Mouse (Mus musculus) left cerebral cortex, postnatal 4 days (tissue): ENCODE data around the gene Zdhhc13. TPM values are rescaled to one million over a fixed set of nuclear protein-coding genes. Genes with fewer than 3 reads are reported as not detected.

Source experiments
- DNase-seq: peaks from one replicate; pipeline ENCODE4 v3.0.0-alpha.2; 2022
- intact Hi-C: fragments of 180-260 bp; cut with DNase I; formaldehyde crosslinking; loops from one replicate; pipeline ENCODE4 v1.15.1; 2025
- total RNA-seq, 2 experiments: library from RNA; stranded (reverse); gene quantifications; 2 replicates each; pipeline ENCODE4 v1.2.3; 2021

Zdhhc13 gene
- total RNA-seq: 10 to 100 TPM; 29.9 to 32.6 TPM

DNA sequence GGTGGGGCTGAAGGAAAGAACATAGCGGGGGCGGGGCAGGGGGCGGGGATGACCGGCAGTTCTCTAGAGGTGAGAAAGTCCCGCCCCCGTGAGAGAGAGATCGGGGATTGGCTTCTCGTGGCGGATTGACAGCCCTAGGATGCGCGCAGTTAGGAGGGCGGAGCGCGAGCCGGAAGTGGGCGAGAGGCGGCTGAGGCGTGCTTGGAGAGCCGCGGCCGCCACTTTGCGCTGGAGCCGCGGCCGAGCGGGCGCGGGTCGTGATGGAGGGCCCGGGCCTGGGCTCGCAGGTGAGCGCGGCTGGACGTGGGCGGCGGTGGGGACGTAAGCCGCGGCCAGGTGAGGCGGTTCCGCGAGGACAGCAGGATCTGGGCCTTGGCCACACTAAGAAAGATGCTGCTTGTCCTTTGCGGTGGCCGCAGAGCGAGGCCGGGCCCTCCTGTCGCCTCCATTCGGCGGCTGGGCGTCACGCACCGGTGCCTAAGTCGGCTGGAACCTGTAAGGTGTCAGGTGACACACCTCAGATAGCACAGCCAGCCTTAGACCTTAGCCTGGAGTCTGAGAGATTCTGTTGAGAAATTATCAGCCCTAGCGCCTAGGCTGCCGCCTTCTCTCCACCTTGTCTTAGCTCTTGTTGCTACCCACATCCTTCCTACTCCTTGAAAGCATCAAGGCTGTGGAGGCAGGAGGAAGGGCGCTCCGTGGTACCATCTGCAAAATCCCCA lies at the start of gene Zdhhc13:
Gene Zdhhc13, plus strand, starts transcription at position 153 of the 722 bp plus-strand sequence.
- intact Hi-C loops: no loop called here
- DNase-seq: peak; percentile 95

DNA sequence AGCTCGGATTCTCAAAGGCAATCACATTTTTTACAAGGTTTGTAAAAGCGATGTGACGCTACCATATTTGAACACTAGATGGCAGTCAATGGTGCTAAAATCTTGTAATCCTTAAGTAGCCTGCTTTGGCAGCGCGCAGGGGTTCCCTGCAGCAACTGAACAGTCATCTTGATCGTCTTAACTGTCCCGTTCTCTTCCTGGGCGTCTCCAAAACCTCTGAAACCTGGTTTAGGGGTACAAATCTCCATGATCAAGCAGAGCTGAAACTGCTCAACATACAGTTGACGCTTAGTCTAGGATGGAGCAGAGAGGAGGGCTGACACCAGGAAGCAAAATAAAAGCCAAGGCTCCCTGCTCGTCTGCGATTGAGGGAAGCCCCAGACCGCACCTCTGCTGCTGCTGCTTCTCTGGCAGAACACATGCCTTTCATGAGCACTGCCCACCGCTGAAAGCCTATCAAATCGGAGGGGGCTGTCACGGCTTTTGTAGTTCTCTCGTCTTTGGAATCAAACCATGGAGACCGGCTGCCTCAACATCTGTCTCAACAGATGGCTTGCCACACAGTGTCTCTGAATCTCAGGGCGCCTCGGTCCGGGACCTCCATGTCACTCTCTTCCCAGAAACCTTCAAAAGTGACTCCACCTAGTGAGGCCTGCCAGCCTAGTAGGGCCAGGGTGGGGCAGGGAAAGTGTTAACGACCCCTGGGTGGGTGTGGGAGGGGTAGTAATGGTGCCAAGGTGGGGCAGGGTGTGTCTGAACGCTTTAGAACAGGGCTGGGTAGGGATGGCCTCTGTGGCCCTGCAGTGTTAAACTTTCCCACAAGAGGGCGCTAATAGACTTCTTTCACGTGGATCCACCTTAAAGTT lies 39.3 kb upstream of the Zdhhc13 start:
- intact Hi-C loops: loop anchor here (5.0 kb wide), 2 partner anchors 128 to 373 kb away; no protein-coding TSS in a partner anchor
- peak; percentile 87 for DNase-seq

DNA sequence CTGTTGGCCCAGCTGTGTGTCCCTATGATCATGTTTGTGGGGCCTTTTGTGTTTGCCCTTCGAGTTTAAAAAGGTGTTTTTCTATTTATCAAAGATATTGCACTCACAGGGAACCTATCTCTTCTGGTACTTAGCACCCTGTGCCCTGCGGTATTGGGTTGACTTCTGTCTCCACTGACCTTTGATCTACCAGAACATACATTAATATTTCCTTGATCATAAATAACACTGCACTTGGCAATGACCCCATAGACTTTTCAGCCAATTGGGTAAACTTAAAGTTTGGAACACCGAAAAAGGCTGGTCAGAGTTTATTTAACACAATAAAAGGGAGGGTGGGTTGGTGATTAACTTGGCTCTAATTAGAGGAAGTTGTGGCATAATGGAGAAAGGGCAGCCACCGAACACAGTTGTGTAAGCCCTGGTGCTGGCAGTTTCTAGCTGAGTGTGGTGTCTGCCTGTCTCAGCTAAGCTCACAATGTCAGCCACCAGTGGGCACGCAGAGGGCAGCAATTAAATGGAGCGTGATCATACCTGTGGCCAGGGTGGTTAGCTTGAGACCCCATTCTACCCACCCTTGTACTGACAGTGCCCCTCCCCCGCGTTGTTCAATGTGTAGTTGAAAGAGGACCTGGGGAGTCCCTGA lies 38.5 kb upstream of the Zdhhc13 start:
- intact Hi-C loops: loop anchor here (5.0 kb wide), 1 partner anchor 372 kb away; no protein-coding TSS in a partner anchor
- DNase-seq: peak; percentile 9

- intact Hi-C loops: loop anchor here (5.0 kb wide), 1 partner anchor 371 kb away; no protein-coding TSS in a partner anchor
- no peak for DNase-seq
These were observed 37.6 kb upstream of the Zdhhc13 start for GRCm38 (mm10) chr7:48751222-48751621.

- intact Hi-C loops: loop anchor here (5.0 kb wide), 1 partner anchor 368 kb away; no protein-coding TSS in a partner anchor
- no peak for DNase-seq
These were observed 34.3 kb upstream of the Zdhhc13 start for GRCm38 (mm10) chr7:48754415-48754974.

GRCm38 (mm10) chr7:48755825-48756224 lies 33.0 kb upstream of the Zdhhc13 start:
- no peak for DNase-seq
- intact Hi-C loops: no loop called here

GRCm38 (mm10) chr7:48756306-48756931 lies 32.4 kb upstream of the Zdhhc13 start:
- DNase-seq: peak; percentile 19

DNA sequence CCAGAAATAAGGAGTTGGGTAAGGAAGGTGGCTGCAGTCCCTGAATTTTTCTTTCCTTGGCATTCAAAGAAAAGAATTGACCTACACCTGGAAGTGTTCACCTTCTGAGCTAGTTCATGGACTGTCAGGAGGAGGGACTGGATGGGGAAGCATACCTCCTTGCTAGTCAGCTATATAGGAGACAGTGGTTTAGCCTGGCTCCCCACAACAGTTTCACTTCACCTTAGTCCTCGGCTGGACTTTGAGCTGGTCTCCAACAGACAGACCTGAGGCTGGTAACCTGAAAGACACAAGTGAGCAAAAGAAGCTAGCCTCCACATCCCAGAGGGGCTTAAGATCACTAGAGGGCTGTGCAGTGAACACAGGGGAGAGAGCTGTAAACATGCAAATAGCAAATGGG lies 30.7 kb upstream of the Zdhhc13 start:
- intact Hi-C loops: no loop called here
- DNase-seq: no peak

More at GRCm38 (mm10) chr7:48756306-48756931, 32.4 kb upstream of the Zdhhc13 start:
- intact Hi-C loops: no loop called here

GRCm38 (mm10) chr7:48760789-48761188 lies 28.0 kb upstream of the Zdhhc13 start:
- DNase-seq: no peak

GRCm38 (mm10) chr7:48762289-48762688 lies 26.5 kb upstream of the Zdhhc13 start:
- intact Hi-C loops: no loop called here
- DNase-seq: no peak

More at GRCm38 (mm10) chr7:48760789-48761188, 28.0 kb upstream of the Zdhhc13 start:
- intact Hi-C loops: no loop called here

- no peak for DNase-seq
- intact Hi-C loops: no loop called here
These were observed 26.1 kb upstream of the Zdhhc13 start for GRCm38 (mm10) chr7:48762721-48763120.

- intact Hi-C loops: no loop called here
- no peak for DNase-seq
These were observed 22.8 kb upstream of the Zdhhc13 start for GRCm38 (mm10) chr7:48765959-48766358.

DNA sequence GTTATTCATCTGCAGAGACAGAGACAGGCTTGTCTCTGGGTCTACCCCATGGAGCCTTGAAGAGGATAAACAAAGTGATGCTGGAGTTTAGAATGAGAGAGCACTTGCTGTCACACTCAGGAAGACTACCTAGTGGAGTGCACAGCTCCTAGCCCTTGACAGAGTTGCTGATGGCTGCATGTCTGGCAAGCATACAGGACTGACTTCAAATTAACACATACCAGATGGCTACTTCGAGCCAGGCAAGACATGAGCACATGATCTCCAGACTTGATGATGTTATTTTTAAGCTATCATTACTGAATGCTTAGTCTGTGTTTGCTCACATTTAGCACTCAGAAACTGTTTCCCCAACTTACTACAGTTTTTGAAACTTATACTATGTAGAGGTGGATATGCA lies 19.1 kb upstream of the Zdhhc13 start:
- intact Hi-C loops: no loop called here
- no peak for DNase-seq

GRCm38 (mm10) chr7:48772060-48772734 lies 16.6 kb upstream of the Zdhhc13 start:
- no peak for DNase-seq
- intact Hi-C loops: no loop called here

DNA sequence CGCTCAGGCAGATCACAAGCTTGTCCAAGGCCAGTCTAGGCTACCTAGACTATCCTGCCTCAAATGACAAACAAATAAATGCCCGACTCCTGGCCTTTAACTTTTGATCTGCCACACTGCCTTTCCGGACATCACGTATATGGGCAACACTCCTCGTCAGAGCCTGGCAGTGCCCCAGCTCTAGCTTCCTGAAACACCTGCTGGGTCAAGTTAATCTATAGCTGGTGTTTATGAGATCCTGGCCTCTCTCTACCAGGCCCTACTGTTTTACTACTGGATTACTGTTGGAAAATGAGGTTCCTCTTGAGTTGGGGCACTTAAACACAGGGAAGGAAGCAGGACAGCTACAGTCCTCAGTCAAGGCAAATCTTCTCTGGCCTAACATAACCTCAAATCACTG lies 15.5 kb upstream of the Zdhhc13 start:
- intact Hi-C loops: no loop called here

DNA sequence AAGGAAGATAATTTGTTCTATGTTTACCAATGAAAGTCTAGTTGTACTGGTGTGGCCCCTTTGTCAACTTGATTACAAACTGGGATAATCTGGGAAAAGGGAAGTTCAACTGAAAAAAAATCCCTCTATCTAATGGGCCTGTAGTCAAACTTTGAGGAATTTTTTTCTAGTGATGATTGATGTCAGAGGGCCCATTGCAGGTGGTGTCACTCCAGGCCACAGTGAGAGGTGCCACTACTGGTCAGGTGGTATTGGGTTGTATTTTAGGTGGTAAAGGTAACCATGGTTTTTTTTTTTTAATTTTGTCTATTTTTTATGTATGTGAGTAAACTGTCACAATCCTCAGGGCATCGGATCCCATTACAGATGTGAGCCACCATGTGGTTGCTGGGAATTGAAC lies 14.2 kb upstream of the Zdhhc13 start:
- intact Hi-C loops: no loop called here
- DNase-seq: no peak

More for the DNA sequence above, 15.5 kb upstream of the Zdhhc13 start:
- no peak for DNase-seq

- no peak for DNase-seq
- intact Hi-C loops: no loop called here
These were observed 13.4 kb upstream of the Zdhhc13 start for GRCm38 (mm10) chr7:48775436-48775835.

- DNase-seq: peak; percentile 62
- intact Hi-C loops: no loop called here
These were observed 10.9 kb upstream of the Zdhhc13 start for GRCm38 (mm10) chr7:48777721-48778504.

- intact Hi-C loops: no loop called here
These were observed 9.7 kb upstream of the Zdhhc13 start for GRCm38 (mm10) chr7:48779110-48779509.

More at GRCm38 (mm10) chr7:48779110-48779509, 9.7 kb upstream of the Zdhhc13 start:
- DNase-seq: peak; percentile 83
